Mouse (Mus musculus) embryonic facial prominence, embryonic 13.5 days (tissue): ENCODE data around the gene Gpank1. TPM values are rescaled to one million over a fixed set of nuclear protein-coding genes. Genes with fewer than 3 reads are reported as not detected.

Source experiments
- ATAC-seq: fragments of 200-750 bp; cut with Nextera tagmentation; 2 replicates; pipeline ENCODE4 v1.8.0; 2017; ENCODE audit warnings: low read depth; ENCODE audit not compliant: insufficient number of reproducible peaks, insufficient read depth, low FRiP score, low TSS enrichment
- H3K27ac ChIP-seq: fragments of 300-500 bp; sonication (generic); 2 replicates; pipeline ENCODE4 v1.5.1; 2015; ENCODE audit warnings: moderate library complexity, mild to moderate bottlenecking, inconsistent platforms
- H3K27me3 ChIP-seq: fragments of 300-500 bp; sonication (generic); 2 replicates; pipeline ENCODE4 v1.6.1; 2015; ENCODE audit warnings: mild to moderate bottlenecking, inconsistent platforms
- H3K36me3 ChIP-seq: fragments of 300-500 bp; sonication (generic); 2 replicates; pipeline ENCODE4 v1.6.1; 2015; ENCODE audit warnings: mild to moderate bottlenecking, inconsistent platforms
- H3K4me1 ChIP-seq: fragments of 300-500 bp; sonication (generic); 2 replicates; pipeline ENCODE4 v1.6.1; 2015; ENCODE audit warnings: inconsistent platforms
- H3K4me2 ChIP-seq: fragments of 300-500 bp; sonication (generic); 2 replicates; pipeline ENCODE4 v1.6.1; 2015; ENCODE audit warnings: moderate library complexity, mild to moderate bottlenecking, inconsistent platforms
- H3K4me3 ChIP-seq: fragments of 300-500 bp; sonication (generic); 2 replicates; pipeline ENCODE4 v1.5.1; 2015; ENCODE audit warnings: mild to moderate bottlenecking, inconsistent platforms
- H3K9ac ChIP-seq: fragments of 300-500 bp; sonication (generic); 2 replicates; pipeline ENCODE4 v1.6.1; 2015; ENCODE audit warnings: mild to moderate bottlenecking, inconsistent platforms
- H3K9me3 ChIP-seq: fragments of 300-500 bp; sonication (generic); 2 replicates; pipeline ENCODE4 v1.6.1; 2016; ENCODE audit warnings: inconsistent platforms
- WGBS: fragments of 180-500 bp; shearing (Covaris S2); methylation state at CpG from one replicate; pipeline ENCODE4 v1.1.7; 2015; ENCODE audit warnings: mixed read lengths; 5-methylcytosine and 5-hydroxymethylcytosine counted together
- polyA plus RNA-seq: library from polyadenylated mRNA; unstranded; fragments of >200 nt; fragmentation: Nextera tagmentation; extraction: Ambion mirVana; gene quantifications from 2 replicates; pipeline ENCODE4 v1.2.1, GENCODE M21; 2015

Gpank1 gene
- polyA plus RNA-seq, 1 experiment from 2014 or later: 21.1 TPM

DNA sequence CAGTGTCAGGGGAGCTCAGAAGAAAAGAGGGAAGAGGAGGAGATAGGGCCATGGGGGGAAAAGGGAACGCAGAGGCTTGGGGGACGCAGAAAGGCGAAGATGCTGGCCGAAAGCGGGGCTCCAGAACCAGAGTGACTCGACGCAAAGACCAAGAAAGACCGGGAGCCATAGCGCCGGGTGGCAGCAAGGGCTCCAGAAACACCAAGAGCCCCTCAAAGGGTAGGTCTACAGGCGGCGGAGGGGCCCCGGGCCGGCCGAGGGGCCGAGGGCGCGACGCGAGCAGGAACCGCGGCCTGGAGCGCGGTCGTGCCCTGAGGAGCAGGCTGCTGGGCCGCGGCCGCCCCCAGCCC is 42.9 kb downstream of the Gpank1 start:
- Histone ChIP-seq H3K9me3 (no peaks in the 10 kb centered on the region), H3K9ac (peak overlapping the region; percentile 100), H3K27me3 (no peaks in the 10 kb centered on the region), H3K4me1 (peaks cover 27% of the 10 kb centered on the region), H3K36me3 (peaks cover 38% of the 10 kb centered on the region), H3K4me2 (peak overlapping the region; percentile 94), H3K4me3 (peak overlapping the region; percentile 99), H3K27ac (peak overlapping the region; percentile 98)
- WGBS: under 1% methylated on average over 28 of the region's 28 CpGs
- ATAC-seq: no peak

DNA sequence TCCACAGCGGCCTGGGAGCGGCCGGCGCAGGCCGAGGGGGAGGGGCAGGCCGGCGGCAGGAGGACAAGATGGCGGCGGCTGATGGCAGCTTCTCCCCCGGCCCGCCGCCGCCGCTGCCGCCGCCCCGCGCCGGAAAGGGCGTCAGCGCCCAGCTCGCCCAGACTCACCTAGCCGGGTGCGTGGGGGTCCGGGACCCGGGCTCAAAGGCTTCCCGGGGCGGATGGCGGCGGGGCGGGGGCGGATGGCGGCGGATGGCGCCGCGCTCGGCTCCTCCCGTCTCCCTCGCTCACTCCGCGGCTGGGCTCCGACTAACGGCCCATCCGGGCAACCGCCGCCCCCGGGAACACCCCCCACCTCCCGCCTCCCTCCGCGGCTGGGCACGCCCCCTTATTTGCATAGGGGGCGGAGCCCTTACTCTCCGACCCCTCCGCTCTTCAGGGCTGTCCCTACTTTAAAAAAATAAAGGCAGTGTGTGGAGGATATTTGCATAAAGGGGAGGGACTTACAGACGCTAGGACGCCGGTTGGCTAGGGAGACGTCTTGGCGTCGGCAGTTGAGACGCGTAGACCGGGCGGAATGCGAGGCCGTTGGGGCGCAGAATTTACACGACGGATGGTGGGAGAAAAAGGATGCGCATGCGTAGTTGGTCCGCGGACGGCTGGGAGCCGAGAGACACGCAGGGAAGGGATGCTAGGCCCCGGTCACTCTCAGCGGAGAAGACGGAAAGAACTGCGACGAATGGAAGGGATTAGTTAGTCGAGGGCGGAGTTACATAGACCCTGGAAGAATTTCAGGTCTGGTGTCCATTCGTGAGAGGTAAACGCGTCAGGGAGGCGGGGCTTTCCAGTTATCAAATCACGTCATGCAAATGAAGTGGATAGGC is 43.6 kb downstream of the Gpank1 start, which contains the start of gene Prrc2a:
Gene Prrc2a, minus strand, starts transcription at position 330 of the 883 bp plus-strand sequence.
- H3K4me1 ChIP-seq: peaks cover 27% of the 10 kb centered on the region
- H3K4me3 ChIP-seq: peak within 1 kb of the TSS; percentile 99
- peak; percentile 96 for ATAC-seq
- H3K36me3 ChIP-seq: peaks cover 32% of the 10 kb centered on the region
- WGBS: under 1% methylated on average over 75 of the region's 89 CpGs
- H3K27me3 ChIP-seq: no peaks in the 10 kb centered on the region
- peak within 1 kb of the TSS; percentile 98 for H3K27ac ChIP-seq
- H3K4me2 ChIP-seq: peak within 1 kb of the TSS; percentile 94
- no peaks in the 10 kb centered on the region for H3K9me3 ChIP-seq
- peak within 1 kb of the TSS; percentile 100 for H3K9ac ChIP-seq

DNA sequence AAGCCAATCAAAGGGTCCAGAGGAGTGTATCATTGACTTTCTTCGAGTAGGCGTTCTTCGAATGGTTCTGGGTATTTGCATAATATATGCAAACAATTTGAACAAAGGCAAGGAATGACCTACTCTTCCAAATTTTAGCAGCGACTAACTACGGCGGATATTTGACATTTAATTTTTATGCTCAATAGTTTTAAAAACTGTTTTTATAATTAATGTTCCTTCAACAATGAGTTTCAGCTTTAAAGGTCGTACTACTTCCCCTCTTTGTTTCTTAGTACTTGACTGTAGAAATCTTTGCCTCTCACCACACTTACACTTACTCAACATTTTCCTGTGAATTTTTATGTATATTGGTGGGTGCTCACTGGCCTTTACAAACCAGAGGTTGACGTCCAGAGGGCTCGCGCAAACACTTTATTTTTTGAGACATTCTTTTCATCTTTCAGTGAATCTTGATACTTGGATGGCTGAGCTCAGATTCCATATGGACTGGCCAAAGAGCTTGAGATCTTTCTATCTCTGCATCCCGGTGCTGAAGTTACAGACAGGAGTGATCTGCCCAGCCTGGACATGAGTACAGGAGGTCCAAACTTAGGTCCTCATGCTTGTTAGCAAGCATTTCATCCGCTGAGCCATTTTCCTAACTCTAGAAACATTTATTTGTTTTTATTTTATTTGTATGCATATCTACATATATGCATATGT is 44.3 kb downstream of the Gpank1 start:
- H3K4me1 ChIP-seq: peaks cover 27% of the 10 kb centered on the region
- H3K27me3 ChIP-seq: no peaks in the 10 kb centered on the region
- 21% methylated on average over 12 of the region's 12 CpGs for WGBS
- peak; percentile 84; the same call in 1 of the 2 replicates for ATAC-seq
- peak overlapping the region; percentile 73 for H3K9ac ChIP-seq
- peak overlapping the region; percentile 98 for H3K27ac ChIP-seq
- H3K4me3 ChIP-seq: peak overlapping the region; percentile 99
- H3K9me3 ChIP-seq: no peaks in the 10 kb centered on the region
- H3K4me2 ChIP-seq: peak overlapping the region; percentile 64
- H3K36me3 ChIP-seq: peaks cover 24% of the 10 kb centered on the region

DNA sequence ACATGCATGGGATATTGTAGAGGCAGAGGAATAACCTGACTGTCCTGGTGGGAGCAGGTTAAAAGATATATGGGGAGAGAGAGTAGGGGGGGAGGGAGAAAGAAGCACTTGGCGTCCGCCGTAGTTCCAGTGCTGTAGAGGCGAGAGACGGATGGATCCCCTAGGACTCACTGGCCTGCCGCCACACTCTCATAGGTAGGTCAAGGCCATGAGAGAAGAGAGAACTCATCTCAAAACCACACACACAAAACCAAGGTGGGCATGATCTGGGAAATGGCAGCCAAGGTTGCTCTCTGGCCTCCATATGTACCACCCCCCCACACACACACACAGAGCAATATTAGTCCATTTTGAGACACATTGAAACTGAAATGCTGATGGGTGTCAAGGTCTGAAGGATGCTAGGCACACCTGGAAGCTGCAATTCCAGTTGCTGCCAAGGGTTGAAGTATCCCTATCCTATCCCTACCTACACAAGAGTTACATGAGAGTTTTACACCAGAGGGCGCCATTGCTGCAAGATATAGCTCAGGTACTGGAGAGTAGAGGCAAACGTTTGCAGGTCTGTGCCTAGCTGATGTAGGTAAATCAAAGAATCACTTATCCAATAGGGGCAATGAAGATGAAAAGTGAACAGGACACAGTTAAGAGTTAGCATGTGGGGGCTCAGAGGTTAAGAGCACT is 45.2 kb downstream of the Gpank1 start:
- Histone ChIP-seq H3K4me1 (peaks cover 27% of the 10 kb centered on the region), H3K4me2 (peak overlapping the region; percentile 64), H3K27me3 (no peaks in the 10 kb centered on the region), H3K27ac (peak overlapping the region; percentile 98), H3K4me3 (peak overlapping the region; percentile 99), H3K36me3 (peaks cover 15% of the 10 kb centered on the region), H3K9ac (peak overlapping the region; percentile 73), H3K9me3 (no peaks in the 10 kb centered on the region)
- ATAC-seq: no peak
- 72% methylated on average over 8 of the region's 8 CpGs for WGBS

DNA sequence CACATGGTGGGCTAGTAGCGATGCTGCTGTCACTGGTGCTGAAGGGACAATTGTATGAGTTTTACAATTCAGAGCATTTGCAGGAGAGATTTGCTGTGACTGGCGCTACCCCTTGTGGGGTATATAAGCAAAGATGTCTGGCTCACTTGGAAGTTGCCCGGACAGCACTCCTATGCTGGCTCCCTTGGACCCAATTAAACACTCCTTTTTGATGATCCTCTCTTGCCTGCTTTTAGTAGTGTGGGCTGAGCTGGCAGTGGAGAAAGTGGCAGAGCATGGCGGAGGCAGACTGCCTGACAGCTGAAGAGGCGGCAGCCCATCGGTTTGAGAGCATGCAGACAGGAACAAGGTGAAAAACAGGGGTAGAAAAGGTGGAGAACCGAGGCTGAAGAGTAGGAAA is 46.5 kb downstream of the Gpank1 start:
- Histone ChIP-seq H3K27ac (no peak overlapping the region), H3K27me3 (no peaks in the 10 kb centered on the region), H3K4me2 (no peak overlapping the region), H3K4me3 (no peak overlapping the region), H3K9me3 (no peaks in the 10 kb centered on the region), H3K9ac (no peak overlapping the region), H3K36me3 (0 out of 2 replicates have a peak, but pooled peaks cover 2% of the 10 kb centered on the region), H3K4me1 (peaks cover 14% of the 10 kb centered on the region)
- ATAC-seq: no peak
- WGBS: 84% methylated on average over 7 of the region's 7 CpGs

DNA sequence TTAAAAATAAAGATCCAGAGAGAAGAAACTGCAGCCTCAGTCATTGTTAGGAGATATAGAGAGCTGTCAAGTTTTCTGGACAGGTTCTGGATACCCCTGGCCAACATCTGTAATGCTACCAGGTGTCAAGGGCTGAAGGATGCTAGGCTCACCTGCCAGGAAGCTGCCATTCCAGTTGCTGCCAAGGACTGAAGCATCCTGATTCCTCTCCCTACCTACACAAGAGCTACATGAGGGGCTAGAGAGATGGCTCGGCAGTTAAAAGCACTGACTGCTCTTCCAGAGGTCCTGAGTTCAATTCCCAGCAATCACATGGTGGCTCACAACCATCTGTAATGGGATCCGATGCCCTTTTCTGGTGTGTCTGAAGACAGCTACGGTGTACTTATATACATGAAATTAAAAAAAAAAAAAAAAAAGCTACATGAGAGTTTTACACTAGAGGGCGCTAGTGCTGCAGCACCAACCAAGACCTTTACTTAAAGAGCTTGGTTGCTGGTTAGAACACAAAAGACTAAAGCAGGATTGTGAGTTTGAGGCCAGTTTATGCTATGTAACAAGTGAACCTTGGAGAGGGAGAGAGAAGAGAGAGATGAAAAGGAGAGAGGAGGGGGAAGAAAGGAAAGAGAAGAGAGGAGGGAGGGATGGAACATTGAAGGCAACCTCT is 47.4 kb downstream of the Gpank1 start:
- H3K27me3 ChIP-seq: no peaks in the 10 kb centered on the region
- H3K27ac ChIP-seq: no peak overlapping the region
- H3K4me1 ChIP-seq: peaks cover 18% of the 10 kb centered on the region
- no peak for ATAC-seq
- no peaks in the 10 kb centered on the region for H3K36me3 ChIP-seq
- H3K9ac ChIP-seq: no peak overlapping the region
- H3K4me3 ChIP-seq: no peak overlapping the region
- WGBS: 19% methylated on average over 4 of the region's 4 CpGs
- H3K9me3 ChIP-seq: no peaks in the 10 kb centered on the region
- H3K4me2 ChIP-seq: no peak overlapping the region

DNA sequence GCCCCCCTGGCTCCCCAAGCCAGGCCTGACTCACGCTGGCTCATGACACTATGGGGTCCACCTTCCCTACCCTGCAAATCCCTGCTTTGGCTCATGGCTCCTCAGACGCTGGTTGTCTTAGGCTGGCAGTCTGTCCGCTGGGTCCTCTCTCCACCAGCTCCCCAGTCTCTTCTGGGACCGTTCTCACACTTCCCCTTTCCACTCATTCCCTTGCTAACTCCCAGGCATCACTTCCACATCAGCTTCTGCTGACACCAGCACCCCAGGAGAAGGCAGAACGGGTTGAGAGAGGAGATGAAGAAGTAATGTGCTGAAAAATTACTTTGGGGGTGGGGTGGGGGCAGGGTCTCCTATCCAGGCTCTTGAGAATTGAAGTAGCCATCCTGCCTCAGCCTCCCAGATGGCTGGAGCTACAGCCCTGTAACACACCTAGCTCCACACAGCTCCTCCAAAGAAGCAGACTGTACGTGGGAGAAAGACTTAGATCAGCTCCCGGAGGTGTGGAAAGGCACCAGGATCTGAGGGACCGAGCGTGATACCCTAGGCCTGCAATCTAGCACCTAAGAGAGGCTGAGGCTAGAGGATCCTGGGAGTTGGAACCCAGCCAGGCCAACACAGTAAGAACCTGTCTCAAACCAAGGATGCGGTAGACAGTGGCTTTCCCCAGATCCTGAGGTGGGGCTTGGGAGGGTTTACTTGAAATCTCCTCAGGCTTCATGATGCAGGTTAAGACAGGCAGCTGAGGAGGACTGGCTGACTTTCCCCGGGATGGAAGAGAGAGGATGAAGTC is 51.4 kb downstream of the Gpank1 start:
- Histone ChIP-seq H3K27me3 (no peaks in the 10 kb centered on the region), H3K4me2 (no peak overlapping the region), H3K9me3 (no peaks in the 10 kb centered on the region), H3K27ac (peak overlapping the region; percentile 39; the same call in 1 of the 2 replicates), H3K4me3 (no peak overlapping the region), H3K9ac (no peak overlapping the region), H3K4me1 (peaks cover 15% of the 10 kb centered on the region), H3K36me3 (no peaks in the 10 kb centered on the region)
- 60% methylated on average over 11 of the region's 11 CpGs for WGBS
- ATAC-seq: 0 out of 2 replicates have a peak, but pooled peaks have one; percentile 22

DNA sequence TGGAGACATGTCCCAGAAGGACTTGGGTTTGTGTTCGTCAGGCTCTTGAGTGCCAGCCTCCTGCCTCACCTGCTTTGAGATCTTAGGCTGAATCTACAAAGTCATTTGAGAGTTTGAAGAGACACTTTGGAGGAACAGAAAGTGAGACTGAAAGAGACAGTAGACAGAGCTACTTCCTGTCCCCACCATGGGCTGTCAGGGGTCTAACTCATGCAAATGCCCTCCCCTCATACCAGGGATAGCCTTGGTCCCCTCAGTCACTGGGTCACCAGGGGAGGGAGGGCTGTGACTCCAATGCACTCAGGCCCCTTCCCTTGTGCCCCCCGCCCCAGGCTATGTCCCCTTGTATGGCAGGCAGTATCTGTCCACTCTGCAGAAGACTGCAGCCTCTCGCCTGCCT is 52.1 kb downstream of the Gpank1 start:
- Histone ChIP-seq H3K9ac (no peak overlapping the region), H3K4me3 (no peak overlapping the region), H3K4me2 (no peak overlapping the region), H3K27me3 (no peaks in the 10 kb centered on the region), H3K36me3 (no peaks in the 10 kb centered on the region), H3K4me1 (peaks cover 15% of the 10 kb centered on the region), H3K27ac (peak overlapping the region; percentile 39; the same call in 1 of the 2 replicates), H3K9me3 (no peaks in the 10 kb centered on the region)
- WGBS: 61% methylated on average over 3 of the region's 3 CpGs
- no peak for ATAC-seq
